Comparison of ENCODE assay signal across 18 mouse cellular contexts in the genomic region with DNA sequence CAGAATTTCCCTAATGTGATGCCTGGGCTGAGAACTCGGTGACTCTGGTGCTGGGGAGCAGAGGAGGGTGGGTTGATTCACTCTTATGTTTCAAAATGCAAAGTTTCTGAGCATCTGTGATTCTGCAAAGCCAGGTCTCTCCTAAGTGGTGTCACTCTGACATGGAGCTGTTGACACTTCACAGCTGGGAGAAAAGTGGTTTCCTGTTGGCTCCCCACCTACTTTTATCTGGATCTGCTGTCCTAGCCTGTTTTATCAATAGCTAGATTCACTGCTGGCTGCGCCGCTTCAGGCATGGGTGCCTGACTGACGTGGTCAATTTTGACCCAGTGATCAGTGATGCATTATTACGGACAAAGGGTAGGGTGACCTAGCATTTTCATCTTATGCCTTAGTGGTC. TPM values are rescaled to one million over a fixed set of nuclear protein-coding genes. Genes with fewer than 3 reads are reported as not detected.
"Had no signal": no experiment of that assay in that cellular context is flagged by ENCODE, and none has a peak within 500 bp of the region (broad histone marks: within the 10 kb centered on the region; RNA-seq: fewer than 3 reads in every experiment).

No protein-coding gene starts in this region.

- H3K9me3 ChIP-seq: liver, embryonic 13.5 days; liver, embryonic 15.5 days; lung, embryonic 15.5 days; neural tube, embryonic 12.5 days had no signal

- DNase-seq: liver, embryonic 13.5 days; lung, adult 18-20 months; lung, postnatal 14 days; lung, postnatal 4 days; midbrain, embryonic 14.5 days; right cerebral cortex, postnatal 14 days; thymus, adult 18-20 months; thymus, postnatal 14 days; thymus, postnatal 36 days had no signal

- H3K27ac ChIP-seq: liver, embryonic 13.5 days; liver, embryonic 15.5 days; lung, embryonic 15.5 days; neural tube, embryonic 12.5 days had no signal

- H3K4me3 ChIP-seq: liver, embryonic 13.5 days; liver, embryonic 15.5 days; lung, embryonic 15.5 days; neural tube, embryonic 12.5 days had no signal

- H3K27me3 ChIP-seq: liver, embryonic 13.5 days; liver, embryonic 15.5 days; lung, embryonic 15.5 days; neural tube, embryonic 12.5 days had no signal

- H3K9ac ChIP-seq: liver, embryonic 13.5 days; liver, embryonic 15.5 days; lung, embryonic 15.5 days; neural tube, embryonic 12.5 days had no signal

- H3K4me2 ChIP-seq: liver, embryonic 11.5 days; liver, embryonic 13.5 days; liver, embryonic 15.5 days; lung, embryonic 15.5 days; midbrain, embryonic 11.5 days; neural tube, embryonic 12.5 days had no signal

- H3K4me1 ChIP-seq: neural tube, embryonic 12.5 days had no signal

RNA-seq across cellular contexts. Expression of gene Drd1, which starts 27.4 kb away (rescaled TPM):
- total RNA-seq: megakaryocyte, adult 5-6 weeks; monocyte, adult 5-6 weeks; neutrophil, adult 5-6 weeks had no signal
- polyA plus RNA-seq: liver, embryonic 11.5 days; liver, embryonic 13.5 days; liver, embryonic 15.5 days; spleen, adult 2 months had no signal
